Mouse (Mus musculus) ES-Bruce4 (cell line): ENCODE data around the gene Icam5. TPM values are rescaled to one million over a fixed set of nuclear protein-coding genes. Genes with fewer than 3 reads are reported as not detected.
"Not testable (repeated sequence)": the region's sequence is repeated elsewhere in the genome, so short reads cannot be mapped to it uniquely, and the experiment has no call there.

ENCODE experiments used
- H3K27ac ChIP-seq: 2 replicates; pipeline ENCODE4 v1.5.1; 2012; ENCODE audit warnings: low read length, inconsistent platforms; ENCODE audit not compliant: insufficient read depth
- H3K27me3 ChIP-seq: 2 replicates; pipeline ENCODE4 v1.6.1; 2012; ENCODE audit warnings: mild to moderate bottlenecking, low read length, inconsistent platforms; ENCODE audit not compliant: control insufficient read depth, poor library complexity, insufficient read depth, severe bottlenecking
- H3K36me3 ChIP-seq: 2 replicates; pipeline ENCODE4 v1.6.1; 2012; ENCODE audit warnings: inconsistent platforms, mild to moderate bottlenecking, low read length, moderate library complexity; ENCODE audit not compliant: control insufficient read depth, poor library complexity, insufficient read depth, severe bottlenecking
- H3K4me1 ChIP-seq: one replicate; pipeline ENCODE4 v1.8.1; 2011; ENCODE audit warnings: low read length; ENCODE audit not compliant: control insufficient read depth, insufficient read depth
- H3K4me3 ChIP-seq: 2 replicates; pipeline ENCODE4 v1.5.1; 2011; ENCODE audit warnings: low read depth, mild to moderate bottlenecking, low read length
- H3K9ac ChIP-seq: 2 replicates; pipeline ENCODE4 v1.6.1; 2012; ENCODE audit warnings: low read depth, mild to moderate bottlenecking, inconsistent platforms; ENCODE audit not compliant: poor library complexity, severe bottlenecking
- H3K9me3 ChIP-seq: replicated peaks from 2 replicates; pipeline ENCODE4 v1.6.1; 2012; ENCODE audit warnings: mild to moderate bottlenecking, low read length, inconsistent platforms; ENCODE audit not compliant: control insufficient read depth, poor library complexity, insufficient read depth, severe bottlenecking
- CTCF ChIP-seq: IDR thresholded peaks from one replicate; pipeline ENCODE4 v1.8.1; 2011; ENCODE audit warnings: low read depth, low read length
- EP300 ChIP-seq: IDR thresholded peaks from 2 replicates; pipeline ENCODE4 v1.6.1; 2011; ENCODE audit warnings: low read depth, low read length; ENCODE audit not compliant: insufficient read depth
- POLR2A ChIP-seq: IDR thresholded peaks from one replicate; pipeline ENCODE4 v1.8.1; 2011; ENCODE audit warnings: low read length; ENCODE audit not compliant: insufficient read depth
- polyA plus RNA-seq: library from polyadenylated mRNA; stranded (reverse); fragments of >200 nt; gene quantifications from 2 replicates; pipeline ENCODE4 v1.2.4, GENCODE M21; 2011; ENCODE audit warnings: low read depth; ENCODE audit not compliant: missing spikeins, insufficient read depth, insufficient read length

The Icam5 gene
- polyA plus RNA-seq, 1 experiment = 0.94 TPM

- Histone ChIP-seq H3K4me3 (no peak overlapping the region), H3K27me3 (no peaks in the 10 kb centered on the region), H3K9me3 (no peaks in the 10 kb centered on the region), H3K4me1 (no peaks in the 10 kb centered on the region), H3K9ac (peak overlapping the region; percentile 81), H3K36me3 (peaks cover 11% of the 10 kb centered on the region; the same call in 1 of the 2 replicates), H3K27ac (peak overlapping the region; percentile 15; the same call in 1 of the 2 replicates)
- TF ChIP-seq EP300 (0 out of 2 replicates have a peak, but pooled peaks have one; percentile 31), POLR2A (no peak)
Observed at GRCm38 (mm10) chr9:21001651-21002200, 30.1 kb upstream of the Icam5 start.

GRCm38 (mm10) chr9:21002270-21002626 lies 29.6 kb upstream of the Icam5 start:
- Histone ChIP-seq H3K4me1 (no peaks in the 10 kb centered on the region), H3K4me3 (peak overlapping the region; percentile 88), H3K36me3 (peaks cover 16% of the 10 kb centered on the region), H3K27ac (peak overlapping the region; percentile 55), H3K27me3 (no peaks in the 10 kb centered on the region), H3K9me3 (no peaks in the 10 kb centered on the region), H3K9ac (peak overlapping the region; percentile 81)
- TF ChIP-seq EP300 (no peak), CTCF (no peak), POLR2A (no peak)

GRCm38 (mm10) chr9:21002627-21003551 lies 29.0 kb upstream of the Icam5 start, which contains the start of gene Mrpl4:
TSS of gene Mrpl4 (plus strand) at chr9:21002738.
- H3K9me3 ChIP-seq = no peaks in the 10 kb centered on the region
- no peaks in the 10 kb centered on the region for H3K27me3 ChIP-seq
- H3K4me3 ChIP-seq = peak within 1 kb of the TSS; percentile 88
- peak within 1 kb of the TSS; percentile 55 for H3K27ac ChIP-seq
- TF ChIP-seq EP300 = no peak
- TF ChIP-seq POLR2A = peak; percentile 70
- peak within 1 kb of the TSS; percentile 81 for H3K9ac ChIP-seq
- no peaks in the 10 kb centered on the region for H3K4me1 ChIP-seq
- H3K36me3 ChIP-seq = peaks cover 22% of the 10 kb centered on the region

- H3K27me3 ChIP-seq = no peaks in the 10 kb centered on the region
- peaks cover 24% of the 10 kb centered on the region for H3K36me3 ChIP-seq
- TF ChIP-seq POLR2A (no peak), EP300 (no peak), CTCF (no peak)
- H3K9ac ChIP-seq = no peak overlapping the region
- no peaks in the 10 kb centered on the region for H3K9me3 ChIP-seq
- no peak overlapping the region for H3K27ac ChIP-seq
- no peaks in the 10 kb centered on the region for H3K4me1 ChIP-seq
- no peak overlapping the region for H3K4me3 ChIP-seq
Observed at GRCm38 (mm10) chr9:21007313-21007952, 24.4 kb upstream of the Icam5 start.

- H3K36me3 ChIP-seq = peaks cover 24% of the 10 kb centered on the region
- H3K4me1 ChIP-seq = no peaks in the 10 kb centered on the region
- H3K27ac ChIP-seq = no peak overlapping the region
- no peaks in the 10 kb centered on the region for H3K9me3 ChIP-seq
- H3K9ac ChIP-seq = no peak overlapping the region
- peak; percentile 28 for TF ChIP-seq CTCF
- TF ChIP-seq POLR2A = no peak
- no peak for TF ChIP-seq EP300
- H3K4me3 ChIP-seq = no peak overlapping the region
- no peaks in the 10 kb centered on the region for H3K27me3 ChIP-seq
Observed at GRCm38 (mm10) chr9:21008007-21008406, 23.9 kb upstream of the Icam5 start.

GRCm38 (mm10) chr9:21010362-21010761 lies 21.5 kb upstream of the Icam5 start:
- Histone ChIP-seq H3K4me3 (no peak overlapping the region), H3K9ac (no peak overlapping the region), H3K27me3 (no peaks in the 10 kb centered on the region), H3K9me3 (no peaks in the 10 kb centered on the region), H3K4me1 (no peaks in the 10 kb centered on the region), H3K36me3 (peaks cover 22% of the 10 kb centered on the region), H3K27ac (no peak overlapping the region)
- TF ChIP-seq EP300 (no peak), CTCF (no peak), POLR2A (no peak)

- not testable (repeated sequence) for H3K27ac ChIP-seq, H3K27me3 ChIP-seq, H3K4me3 ChIP-seq, H3K9ac ChIP-seq, H3K9me3 ChIP-seq, H3K4me1 ChIP-seq
- H3K36me3 ChIP-seq = peaks cover 16% of the 10 kb centered on the region
Observed at GRCm38 (mm10) chr9:21010939-21011541, 20.8 kb upstream of the Icam5 start.
